Mouse (Mus musculus) thymus, postnatal 36 days (tissue): ENCODE data around the gene Gnptab.
"Not testable (repeated sequence)": the region's sequence is repeated elsewhere in the genome, so short reads cannot be mapped to it uniquely, and the experiment has no call there.

Experiments used
- DNase-seq, 2 experiments: peaks; one replicate each; pipeline ENCODE4 v3.0.0; 2022; ENCODE audit warnings: mixed read lengths in 2 of 2

The Gnptab gene

DNA sequence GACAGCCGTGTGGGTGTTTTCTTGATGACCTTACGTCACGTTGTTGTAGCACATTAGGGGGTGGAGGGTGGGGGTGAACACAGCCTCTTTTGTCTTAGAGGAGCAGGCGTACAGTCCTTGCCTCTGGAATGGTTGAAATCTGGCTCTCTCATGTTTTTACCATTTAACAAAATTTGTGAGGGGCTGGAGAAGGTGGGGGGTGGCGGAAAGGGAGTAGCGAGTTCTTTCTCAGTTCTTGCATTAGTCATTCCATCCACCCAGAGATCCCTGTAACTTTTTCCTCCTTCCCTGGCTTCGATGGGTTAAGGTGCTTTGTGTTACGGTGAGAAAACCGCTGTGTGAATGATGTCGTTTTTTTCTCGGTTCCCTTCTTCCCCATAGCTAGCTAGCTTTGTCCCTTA is 41.2 kb downstream of the Gnptab start:
- no peak for DNase-seq

DNA sequence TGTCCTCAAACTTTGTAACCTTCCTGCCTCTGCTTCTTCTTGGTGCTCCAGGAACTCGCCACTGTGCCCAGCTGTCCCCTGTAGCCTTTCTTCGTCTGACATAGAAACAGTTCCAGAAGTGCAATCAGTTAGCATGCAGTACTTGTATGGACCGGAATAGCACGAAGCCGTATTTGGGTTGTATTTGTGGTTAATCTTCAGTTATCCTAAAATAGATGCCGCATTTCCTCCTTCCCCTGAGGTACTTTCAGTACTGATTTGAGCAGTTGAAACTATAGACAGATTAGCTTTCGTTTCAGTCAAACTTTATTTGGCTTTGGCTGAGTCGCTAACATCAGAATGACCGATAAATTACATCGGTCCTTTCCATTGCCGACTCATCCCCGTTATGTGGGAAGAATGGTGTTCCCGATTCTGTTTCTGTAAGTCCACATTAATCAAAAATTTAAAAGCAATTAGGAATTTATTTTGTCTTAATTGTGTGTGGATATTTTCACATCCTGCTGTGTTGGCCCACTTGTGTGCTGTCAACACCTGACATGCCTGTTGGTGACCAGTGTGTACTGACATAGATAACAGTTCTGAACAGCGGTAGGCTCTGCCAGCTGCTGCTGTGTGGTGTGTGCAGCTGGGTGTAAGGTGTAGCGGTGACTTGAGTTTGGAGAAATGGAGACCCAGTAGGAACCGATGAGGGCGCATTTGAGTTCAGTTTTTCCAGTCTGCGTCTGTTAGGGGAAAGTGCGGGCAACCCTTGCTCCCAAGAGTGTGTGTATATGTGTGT is 41.9 kb downstream of the Gnptab start:
- DNase-seq, result no peak

DNA sequence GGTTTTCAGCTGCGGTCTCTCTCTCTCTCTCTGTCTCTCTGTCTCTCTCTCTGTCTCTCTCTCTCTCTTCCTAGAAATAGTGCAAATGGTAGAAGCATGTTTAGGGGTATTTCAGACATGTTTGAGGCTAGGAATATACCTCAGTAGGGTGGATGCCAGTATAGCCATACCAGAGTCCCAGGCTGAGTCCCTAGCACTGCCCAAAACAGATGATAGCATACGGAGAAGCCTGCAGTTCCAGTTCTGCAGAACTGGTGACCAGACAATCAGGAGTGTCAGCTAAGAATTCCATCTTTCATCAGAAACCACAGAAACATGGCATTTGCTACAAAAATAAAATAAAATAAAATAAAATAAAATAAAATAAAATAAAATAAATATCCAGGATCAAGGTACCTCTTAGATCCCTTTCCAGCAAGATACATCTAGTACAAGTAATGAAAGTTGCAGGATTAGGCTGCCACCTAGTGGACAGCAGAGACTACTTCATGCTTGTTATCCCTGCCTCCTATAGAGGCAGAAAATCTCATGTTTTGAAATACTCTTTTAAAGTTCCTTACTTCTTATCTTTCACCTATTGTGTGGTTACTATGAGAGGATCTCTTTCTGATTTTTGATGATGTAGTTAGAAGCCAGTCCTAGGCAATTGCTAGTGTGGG is 47.4 kb downstream of the Gnptab start:
- peak in 1 of 2 experiments; percentile 18 for DNase-seq

DNA sequence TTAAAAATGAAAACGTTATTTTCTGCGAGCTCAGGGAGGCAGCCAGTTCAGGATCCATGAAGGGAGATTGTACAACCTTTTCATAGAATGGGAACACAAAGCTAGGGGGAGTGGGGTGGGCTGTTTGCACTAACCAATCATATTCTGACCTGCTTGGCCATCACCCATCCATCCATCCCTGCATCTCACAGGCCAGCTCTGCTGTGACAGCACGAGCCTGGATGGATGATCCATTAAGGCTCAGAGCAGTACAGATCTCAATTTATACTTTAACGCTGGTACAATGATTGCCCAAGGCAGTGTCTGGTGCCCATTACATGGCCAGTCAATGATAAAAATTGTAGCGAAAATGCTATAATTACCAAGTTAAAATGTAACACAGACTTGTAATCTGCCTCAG is 48.0 kb downstream of the Gnptab start:
- no peak for DNase-seq

DNA sequence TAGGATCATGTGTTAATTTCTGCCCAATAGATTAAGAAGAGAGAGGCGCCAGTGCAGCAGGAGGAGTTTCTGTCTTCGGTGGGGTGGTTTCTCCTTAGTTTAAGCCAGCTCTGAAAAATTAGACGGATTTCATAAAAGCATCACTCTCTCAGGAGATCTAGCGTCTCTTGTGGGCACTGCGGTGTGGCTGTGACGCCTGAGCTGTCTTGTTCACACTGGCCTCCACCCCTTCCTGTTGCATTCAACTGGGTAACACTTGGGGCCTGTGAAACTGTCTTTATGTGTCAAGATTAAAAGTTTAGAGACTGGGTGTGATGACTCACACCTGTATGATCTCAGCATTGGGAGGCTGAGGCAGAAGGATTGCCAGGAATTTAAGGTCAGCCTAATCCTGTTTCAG is 49.1 kb downstream of the Gnptab start:
- no peak for DNase-seq

DNA sequence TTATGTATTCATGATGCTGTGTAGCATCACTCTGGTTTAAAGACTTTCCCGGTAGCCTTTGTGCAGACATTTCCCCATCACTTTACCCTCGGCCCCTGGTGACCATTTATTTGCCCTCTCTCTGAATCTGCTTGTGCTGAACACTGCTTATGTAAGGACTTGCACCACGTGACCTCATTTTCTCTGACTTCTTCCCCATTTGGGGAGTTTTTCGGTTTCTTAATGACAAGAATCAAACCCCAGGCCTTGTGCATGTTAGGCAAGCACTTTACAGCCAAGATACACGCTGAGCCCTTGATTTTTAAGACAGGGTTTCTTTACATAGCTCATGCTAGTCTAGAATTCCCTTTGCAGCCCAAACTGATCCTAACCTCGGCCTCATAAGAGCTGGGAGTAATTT is 62.3 kb downstream of the Gnptab start:
- no peak for DNase-seq

DNA sequence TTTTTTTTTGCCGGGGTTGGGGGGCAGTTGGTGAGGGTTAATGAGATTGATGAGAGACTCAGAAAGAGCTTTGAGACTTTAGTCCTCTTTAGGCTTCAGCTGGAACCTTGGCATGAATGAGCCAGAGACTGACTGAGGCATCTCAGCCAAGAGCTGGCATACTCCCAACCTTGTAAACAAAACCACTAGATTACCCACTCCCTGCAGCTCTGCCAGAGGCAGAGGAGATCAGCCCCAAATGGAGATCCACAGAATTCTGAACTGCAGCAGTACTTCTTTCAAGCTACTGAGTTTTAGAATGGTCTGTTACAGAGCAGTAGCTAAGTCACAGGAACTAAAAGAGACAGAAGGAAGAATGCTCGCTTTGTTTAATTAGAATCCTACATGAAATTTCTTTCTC is 72.3 kb downstream of the Gnptab start:
- no peak for DNase-seq

DNA sequence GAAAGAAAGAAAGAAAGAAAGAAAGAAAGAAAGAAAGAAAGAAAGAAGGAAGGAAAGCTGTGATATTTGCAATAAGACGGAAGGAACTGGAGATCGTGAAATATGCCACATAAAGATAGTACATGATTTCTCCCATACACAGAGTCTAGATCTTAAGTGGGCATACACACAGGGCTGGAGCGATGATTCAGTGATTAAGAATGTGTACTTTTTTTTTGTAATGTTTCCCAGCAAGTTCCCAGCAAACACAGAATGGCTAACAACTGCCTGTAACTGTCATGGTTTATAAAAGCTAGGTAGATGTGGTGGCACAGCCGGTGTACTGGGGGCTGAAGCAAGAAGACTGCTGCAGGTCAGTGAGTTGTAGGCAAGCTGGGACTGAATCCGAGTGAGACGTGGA is 73.1 kb downstream of the Gnptab start:
- DNase-seq, result no peak

DNA sequence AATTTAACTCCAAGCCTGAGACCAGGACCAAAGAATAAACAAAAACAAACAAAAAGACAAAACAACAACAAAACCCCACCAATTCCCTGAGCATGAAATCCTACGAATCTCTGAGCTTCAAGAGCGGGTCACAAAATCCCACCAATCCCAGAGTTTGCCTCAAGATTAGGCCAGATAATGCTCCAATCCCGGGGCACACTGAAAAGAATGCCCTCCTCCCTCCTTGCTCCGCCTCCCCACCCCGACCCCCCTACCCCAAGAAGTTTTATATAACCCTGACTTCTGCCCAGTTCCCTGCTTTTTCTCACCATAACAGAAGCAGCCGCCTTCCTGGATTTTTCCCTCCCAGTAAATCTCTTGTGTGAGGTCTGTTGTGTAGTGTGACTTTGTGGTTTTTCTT is 78.9 kb downstream of the Gnptab start:
- DNase-seq, result no peak

DNA sequence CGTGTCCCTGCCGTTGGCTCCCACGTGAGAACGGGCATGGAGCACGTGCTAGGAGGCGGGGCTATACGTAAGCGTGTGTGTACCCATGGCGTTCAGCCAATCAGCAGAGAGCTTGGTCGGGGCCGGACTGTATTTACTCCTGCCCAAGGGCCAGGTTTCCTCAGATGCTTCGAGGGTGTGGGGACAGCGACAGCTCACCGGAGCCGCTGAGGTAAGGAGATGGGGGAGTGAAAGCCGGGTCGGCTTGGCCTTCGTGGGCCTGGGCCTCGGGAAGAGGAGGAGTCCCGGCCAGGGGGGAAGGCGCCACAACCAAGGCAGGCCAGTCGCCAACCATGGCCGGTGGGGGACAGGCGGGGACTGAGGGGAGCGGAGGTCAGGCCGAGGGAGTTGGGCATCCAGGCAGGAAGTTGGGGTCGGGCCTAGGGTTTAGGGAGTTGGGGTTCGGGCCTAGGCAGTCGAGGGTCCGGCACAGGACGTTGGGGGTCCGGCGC is 80.6 kb downstream of the Gnptab start, which contains the start of gene Sycp3:
Sycp3 (plus strand) TSS at position 68 of the 491 bp plus-strand sequence.
- DNase-seq, result no peak

DNA sequence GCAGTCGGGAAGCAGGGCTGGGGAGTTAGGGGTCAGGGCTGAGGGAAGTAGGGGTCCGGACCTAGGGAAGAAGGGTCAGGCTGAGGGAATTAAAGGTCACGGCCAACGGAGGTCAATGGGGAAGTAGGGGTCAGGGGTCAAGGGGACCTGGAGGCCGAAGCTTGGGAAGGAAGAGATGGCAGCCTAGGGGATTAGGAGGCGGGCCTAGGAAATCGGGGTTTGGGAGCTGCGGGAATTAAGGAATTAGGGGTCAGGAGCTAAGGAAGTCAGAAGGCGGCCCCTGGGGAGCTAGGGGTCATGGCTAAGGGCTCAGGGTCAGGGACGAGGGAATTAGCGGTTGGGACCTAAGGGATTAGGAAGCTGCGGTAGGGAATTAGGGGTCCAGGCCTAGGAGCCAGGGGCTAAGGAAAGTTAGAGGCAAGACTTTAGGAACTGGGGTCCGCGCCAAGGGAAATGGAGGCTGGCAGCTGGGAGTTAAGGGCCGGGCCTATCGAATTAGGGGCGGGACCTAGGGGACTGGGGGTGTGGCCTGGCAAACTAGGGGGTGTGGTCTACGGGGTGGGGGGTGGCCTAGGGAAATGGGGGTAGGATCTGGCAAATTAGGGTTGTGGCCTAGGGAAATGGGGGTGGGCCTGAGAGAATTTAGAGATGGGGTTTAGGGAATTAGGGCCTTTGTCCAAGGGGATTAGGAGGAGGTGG is 81.3 kb downstream of the Gnptab start:
- DNase-seq, result no peak

DNA sequence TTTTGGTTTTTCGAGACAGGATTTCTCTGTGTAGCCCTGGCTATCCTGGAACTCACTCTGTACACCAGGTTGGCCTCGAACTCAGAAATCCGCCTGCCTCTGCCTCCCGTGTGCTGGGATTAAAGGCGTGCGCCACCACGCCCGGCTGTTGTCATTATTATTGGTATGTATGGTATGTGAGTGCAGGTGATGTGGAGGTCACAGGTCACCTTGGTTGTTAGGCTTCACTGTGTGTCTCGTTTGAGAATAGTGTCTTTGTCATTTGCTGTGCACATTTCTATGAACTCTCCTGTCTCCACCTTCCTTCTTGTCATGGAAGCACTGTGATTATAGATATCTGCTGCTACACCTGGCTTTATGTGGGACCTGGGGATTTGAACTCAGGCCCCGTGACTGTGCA is 103.9 kb downstream of the Gnptab start:
- not testable (repeated sequence) for DNase-seq

DNA sequence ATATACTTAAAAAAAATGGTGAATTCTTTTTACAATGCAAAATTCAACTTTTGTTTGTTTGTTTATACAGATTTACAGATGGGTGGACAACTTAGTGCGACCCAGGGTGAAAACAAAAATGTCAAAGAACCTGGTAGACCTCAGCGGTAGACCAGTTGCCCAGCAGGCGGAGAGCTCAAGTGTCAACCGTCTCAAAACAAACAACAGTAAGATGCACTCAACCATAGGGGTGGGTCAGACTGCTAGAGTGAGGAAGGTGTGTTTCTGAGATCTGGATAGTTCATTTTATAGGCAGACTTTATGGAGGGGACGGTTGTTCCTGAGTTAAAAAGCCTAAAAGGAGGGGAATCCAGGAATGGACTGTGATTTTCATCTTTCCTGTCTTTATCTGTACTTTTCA is 109.7 kb downstream of the Gnptab start:
- DNase-seq, result no peak

DNA sequence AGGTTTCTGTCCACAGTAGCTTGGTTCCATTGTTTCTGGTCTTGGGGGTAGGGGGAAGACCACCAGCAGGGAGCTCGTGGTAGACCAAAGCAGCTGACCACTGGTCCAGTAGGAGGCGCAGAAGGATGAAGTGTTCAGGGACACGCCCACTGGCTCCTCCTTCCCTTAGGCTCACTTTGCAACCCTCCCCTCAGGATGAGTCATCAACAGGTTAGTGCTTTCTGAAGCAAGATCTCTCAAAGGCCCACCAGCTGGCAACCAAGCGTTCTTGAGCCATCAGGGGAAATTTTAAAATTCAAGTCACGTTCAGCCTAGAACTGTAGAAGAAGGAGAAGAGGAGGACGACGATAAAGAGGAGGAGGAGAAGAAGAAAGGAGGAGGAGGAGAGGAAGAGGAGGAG is 112.7 kb downstream of the Gnptab start:
- DNase-seq, result no peak

DNA sequence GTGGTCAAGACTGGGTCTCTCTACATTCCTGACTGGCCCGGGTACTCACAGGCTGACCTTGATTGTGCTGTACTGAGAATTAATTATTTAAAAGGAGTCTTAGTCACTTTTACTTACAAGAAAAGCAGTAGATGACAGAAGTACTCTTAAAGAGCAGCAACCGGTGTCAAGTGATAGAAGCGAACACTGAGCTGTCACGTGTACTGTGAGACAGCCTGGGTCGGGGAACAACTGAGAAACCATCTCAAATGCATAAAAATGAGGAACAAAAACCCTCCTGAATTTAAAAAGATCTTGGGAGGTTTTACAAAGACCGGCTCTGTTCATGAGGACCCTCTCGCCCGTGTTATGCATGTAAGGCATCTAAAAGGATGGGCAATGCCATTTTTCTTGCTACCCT is 113.7 kb downstream of the Gnptab start:
- no peak for DNase-seq

DNA sequence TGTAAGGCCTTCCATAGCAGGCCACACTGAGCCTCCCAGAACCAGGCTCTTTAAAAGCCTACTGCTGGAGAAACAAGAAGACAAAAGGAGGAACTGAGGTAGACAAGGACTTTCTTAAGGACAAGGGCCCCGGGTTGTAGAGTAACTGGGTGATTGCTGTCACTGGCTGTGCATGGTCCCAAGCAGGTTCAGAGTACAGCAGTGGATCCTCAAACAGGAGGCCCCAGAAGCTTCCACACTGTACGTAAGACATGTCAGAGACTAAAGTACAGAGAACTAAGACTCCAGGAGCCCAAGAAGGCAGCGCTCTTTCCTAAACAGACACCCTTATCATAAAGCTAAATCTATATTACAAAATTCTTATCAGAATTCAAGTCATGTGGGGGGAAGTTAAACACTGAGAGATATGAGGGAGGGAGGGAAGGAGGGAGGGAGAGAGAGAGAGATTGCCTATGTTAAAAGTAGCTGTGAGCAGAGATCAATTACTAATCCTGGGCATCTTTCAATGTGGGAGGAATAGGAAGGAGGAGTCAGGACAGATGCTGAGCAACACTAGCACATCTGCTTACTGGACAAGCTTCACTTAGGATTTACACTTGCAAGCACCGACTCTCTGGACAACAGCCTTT is 116.1 kb downstream of the Gnptab start:
- no peak for DNase-seq
